Mouse (Mus musculus) hindbrain, embryonic 13.5 days (tissue): Measurements from ENCODE around the gene Srgn. TPM values are rescaled to one million over a fixed set of nuclear protein-coding genes. Genes with fewer than 3 reads are reported as not detected.

Experiments
- ATAC-seq: fragments of 200-750 bp; cut with Nextera tagmentation; 2 replicates; pipeline ENCODE4 v1.8.0; 2017; ENCODE audit warnings: moderate TSS enrichment; ENCODE audit not compliant: low FRiP score
- H3K27ac ChIP-seq: fragments of 300-500 bp; sonication (generic); 2 replicates; pipeline ENCODE4 v1.5.1; 2015; ENCODE audit warnings: inconsistent platforms, mild to moderate bottlenecking, moderate library complexity
- H3K27me3 ChIP-seq: fragments of 300-500 bp; sonication (generic); 2 replicates; pipeline ENCODE4 v1.6.1; 2015; ENCODE audit warnings: mild to moderate bottlenecking, inconsistent platforms
- H3K36me3 ChIP-seq: fragments of 300-500 bp; sonication (generic); 2 replicates; pipeline ENCODE4 v1.6.1; 2015; ENCODE audit warnings: mild to moderate bottlenecking, inconsistent platforms
- H3K4me1 ChIP-seq: fragments of 300-500 bp; sonication (generic); replicated peaks from 2 replicates; pipeline ENCODE4 v1.6.1; 2015; ENCODE audit warnings: inconsistent platforms
- H3K4me2 ChIP-seq: fragments of 300-500 bp; sonication (generic); 2 replicates; pipeline ENCODE4 v1.6.1; 2015; ENCODE audit warnings: inconsistent platforms, mild to moderate bottlenecking, moderate library complexity
- H3K4me3 ChIP-seq: fragments of 300-500 bp; sonication (generic); 2 replicates; pipeline ENCODE4 v1.5.1; 2015; ENCODE audit warnings: mild to moderate bottlenecking, inconsistent platforms
- H3K9ac ChIP-seq: fragments of 300-500 bp; sonication (generic); 2 replicates; pipeline ENCODE4 v1.6.1; 2015; ENCODE audit warnings: mild to moderate bottlenecking, inconsistent platforms
- H3K9me3 ChIP-seq: fragments of 300-500 bp; sonication (generic); 2 replicates; pipeline ENCODE4 v1.6.1; 2016; ENCODE audit warnings: inconsistent platforms
- WGBS: fragments of 180-500 bp; shearing (Covaris S2); methylation state at CpG from one replicate; pipeline ENCODE4 v1.1.7; 2015; 5-methylcytosine and 5-hydroxymethylcytosine counted together
- polyA plus RNA-seq: library from polyadenylated mRNA; unstranded; fragments of >200 nt; fragmentation: Nextera tagmentation; extraction: Ambion mirVana; gene quantifications from 2 replicates; pipeline ENCODE4 v1.2.1, GENCODE M21; 2015

Gene Srgn
- polyA plus RNA-seq, 1 experiment from 2014 or later: 8.3 TPM

DNA sequence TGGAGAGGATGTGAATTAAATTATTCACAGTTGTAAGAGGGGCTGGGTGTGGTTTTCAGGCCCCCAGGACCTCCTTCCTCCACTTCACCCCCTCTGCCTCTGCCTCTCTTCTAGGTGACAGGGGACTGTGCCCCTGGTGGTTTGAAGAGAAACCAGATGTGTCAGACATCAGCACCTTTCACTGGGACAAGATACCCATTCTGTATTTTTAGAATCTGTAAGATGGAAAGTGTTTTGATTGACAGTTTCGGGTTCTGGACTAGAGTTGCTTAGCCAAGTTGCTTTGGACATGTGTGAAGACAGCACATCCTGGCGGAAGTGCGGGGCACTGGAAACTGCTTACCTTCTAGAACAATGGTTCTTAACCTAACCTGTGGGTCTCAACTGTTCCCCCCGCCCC, 17.1 kb upstream of the Srgn start:
- Histone ChIP-seq H3K4me3 (no peak overlapping the region), H3K4me1 (no peaks in the 10 kb centered on the region), H3K9me3 (no peaks in the 10 kb centered on the region), H3K27me3 (no peaks in the 10 kb centered on the region), H3K4me2 (no peak overlapping the region), H3K27ac (no peak overlapping the region), H3K9ac (no peak overlapping the region), H3K36me3 (no peaks in the 10 kb centered on the region)
- no peak for ATAC-seq
- WGBS: 92% methylated on average over 4 of the region's 4 CpGs

DNA sequence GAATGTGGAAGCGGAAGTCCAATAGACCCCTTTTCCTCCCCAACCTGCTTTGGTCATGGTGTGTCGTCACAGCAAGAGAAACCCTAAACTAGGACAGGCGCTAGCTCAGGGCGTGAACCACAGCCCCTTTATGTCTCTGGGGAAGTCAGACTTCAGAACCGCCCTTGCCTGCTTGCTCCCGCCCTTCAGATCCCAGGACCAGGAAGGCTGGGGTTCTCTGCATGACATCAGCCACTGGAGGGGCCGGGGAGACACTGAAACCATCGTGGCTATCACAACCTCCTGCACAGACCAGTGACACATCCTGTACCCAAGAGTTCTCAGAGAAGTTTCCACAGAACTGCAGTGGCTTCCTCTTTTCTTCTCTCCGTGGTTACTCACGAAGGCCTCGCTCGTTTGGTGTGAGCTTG, 16.2 kb upstream of the Srgn start:
- no peak overlapping the region for H3K27ac ChIP-seq
- H3K9me3 ChIP-seq: no peaks in the 10 kb centered on the region
- no peak overlapping the region for H3K9ac ChIP-seq
- no peak overlapping the region for H3K4me3 ChIP-seq
- WGBS: 77% methylated on average over 12 of the region's 12 CpGs
- H3K4me2 ChIP-seq: no peak overlapping the region
- no peaks in the 10 kb centered on the region for H3K4me1 ChIP-seq
- no peaks in the 10 kb centered on the region for H3K27me3 ChIP-seq
- H3K36me3 ChIP-seq: no peaks in the 10 kb centered on the region
- no peak for ATAC-seq

DNA sequence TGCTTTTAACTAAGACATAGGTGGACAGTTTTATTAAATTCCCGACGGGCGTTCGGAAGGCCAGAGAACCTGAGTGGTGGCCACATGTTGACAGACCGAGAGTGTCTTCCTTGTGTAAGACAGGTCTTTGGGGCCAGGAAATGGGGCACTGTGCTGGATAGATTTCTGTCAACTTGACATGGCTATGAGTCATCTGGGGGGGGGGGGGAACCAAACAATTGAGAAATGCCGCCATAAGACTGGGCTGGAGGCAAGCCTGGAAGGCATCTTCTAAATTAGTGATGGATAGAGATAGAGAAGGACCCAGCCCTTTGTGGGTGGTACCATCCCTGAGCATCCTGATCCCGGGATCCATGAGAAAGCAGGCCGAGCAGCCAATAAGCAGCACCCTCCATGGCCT, 15.7 kb upstream of the Srgn start:
- Histone ChIP-seq H3K4me2 (no peak overlapping the region), H3K36me3 (no peaks in the 10 kb centered on the region), H3K9ac (no peak overlapping the region), H3K27ac (no peak overlapping the region), H3K27me3 (no peaks in the 10 kb centered on the region), H3K4me1 (no peaks in the 10 kb centered on the region), H3K4me3 (no peak overlapping the region), H3K9me3 (no peaks in the 10 kb centered on the region)
- ATAC-seq: no peak
- 96% methylated on average over 8 of the region's 8 CpGs for WGBS

DNA sequence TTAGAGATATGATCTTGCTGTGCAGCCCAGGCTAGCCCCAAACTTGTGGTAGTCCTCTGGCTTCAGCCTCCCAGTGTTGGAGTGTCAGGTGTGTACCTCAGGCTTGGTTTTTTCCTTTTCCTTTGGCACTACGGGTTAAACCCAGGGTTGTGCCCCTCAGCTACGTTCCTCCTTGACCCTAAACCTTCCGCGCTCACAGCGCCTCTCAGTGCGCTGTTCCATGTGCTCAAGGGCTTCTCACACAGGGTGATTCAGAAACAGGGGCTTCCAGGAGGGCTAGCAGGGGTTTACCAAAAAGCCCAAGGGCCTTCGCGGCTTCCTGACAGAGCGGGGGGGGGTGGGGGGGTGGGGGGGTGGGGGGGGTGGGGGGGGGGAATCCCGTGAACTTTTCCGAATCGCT, 15.3 kb upstream of the Srgn start:
- no peak overlapping the region for H3K9ac ChIP-seq
- 91% methylated on average over 11 of the region's 12 CpGs for WGBS
- no peaks in the 10 kb centered on the region for H3K27me3 ChIP-seq
- H3K4me3 ChIP-seq: no peak overlapping the region
- no peak overlapping the region for H3K4me2 ChIP-seq
- H3K4me1 ChIP-seq: no peaks in the 10 kb centered on the region
- no peaks in the 10 kb centered on the region for H3K36me3 ChIP-seq
- ATAC-seq: no peak
- no peak overlapping the region for H3K27ac ChIP-seq
- H3K9me3 ChIP-seq: no peaks in the 10 kb centered on the region

DNA sequence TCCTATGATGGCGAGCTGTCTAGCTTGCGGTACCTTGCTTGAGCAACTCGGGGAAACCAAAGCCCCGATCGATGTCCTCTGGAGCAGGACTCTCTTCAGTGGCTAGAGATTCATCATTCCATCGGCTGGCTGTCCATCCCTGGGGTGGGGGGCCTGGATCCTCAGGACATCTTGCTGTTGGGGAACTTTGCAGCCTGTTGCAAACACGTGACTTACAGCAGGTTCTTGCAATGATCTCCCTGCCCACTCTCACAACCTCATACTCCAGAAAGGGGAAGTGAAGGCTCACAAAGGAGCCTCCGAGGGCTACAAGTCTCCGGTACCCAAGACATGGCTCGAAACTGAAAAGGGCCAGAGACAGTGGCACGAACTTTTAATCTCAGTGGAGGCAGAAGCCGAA, 14.2 kb upstream of the Srgn start:
- WGBS: 96% methylated on average over 12 of the region's 12 CpGs
- Histone ChIP-seq H3K4me3 (no peak overlapping the region), H3K4me1 (no peaks in the 10 kb centered on the region), H3K9ac (no peak overlapping the region), H3K27ac (no peak overlapping the region), H3K36me3 (no peaks in the 10 kb centered on the region), H3K9me3 (no peaks in the 10 kb centered on the region), H3K4me2 (no peak overlapping the region), H3K27me3 (no peaks in the 10 kb centered on the region)
- no peak for ATAC-seq

DNA sequence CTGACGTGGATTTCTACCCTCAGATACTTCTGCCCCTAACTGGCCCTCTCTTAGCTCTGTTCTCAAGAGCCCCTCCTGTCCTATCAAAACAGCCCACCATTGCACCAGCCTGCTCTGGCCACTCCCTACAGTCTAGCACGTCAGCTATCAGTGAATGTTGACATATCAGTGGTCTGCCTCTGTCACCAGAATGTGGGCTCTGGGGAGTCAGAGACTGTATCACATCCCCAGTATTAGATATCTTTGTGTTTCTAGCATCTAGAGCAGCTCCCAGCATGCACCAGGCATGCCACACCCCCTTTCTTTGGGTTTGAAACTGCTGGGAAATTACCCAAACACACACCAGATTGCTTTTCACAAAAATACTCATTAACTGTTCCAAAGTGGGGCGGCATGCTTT, 13.5 kb upstream of the Srgn start:
- Histone ChIP-seq H3K27ac (no peak overlapping the region), H3K36me3 (no peaks in the 10 kb centered on the region), H3K4me1 (no peaks in the 10 kb centered on the region), H3K9me3 (no peaks in the 10 kb centered on the region), H3K4me3 (no peak overlapping the region), H3K9ac (no peak overlapping the region), H3K27me3 (no peaks in the 10 kb centered on the region), H3K4me2 (no peak overlapping the region)
- no peak for ATAC-seq
- 76% methylated on average over 3 of the region's 3 CpGs for WGBS

DNA sequence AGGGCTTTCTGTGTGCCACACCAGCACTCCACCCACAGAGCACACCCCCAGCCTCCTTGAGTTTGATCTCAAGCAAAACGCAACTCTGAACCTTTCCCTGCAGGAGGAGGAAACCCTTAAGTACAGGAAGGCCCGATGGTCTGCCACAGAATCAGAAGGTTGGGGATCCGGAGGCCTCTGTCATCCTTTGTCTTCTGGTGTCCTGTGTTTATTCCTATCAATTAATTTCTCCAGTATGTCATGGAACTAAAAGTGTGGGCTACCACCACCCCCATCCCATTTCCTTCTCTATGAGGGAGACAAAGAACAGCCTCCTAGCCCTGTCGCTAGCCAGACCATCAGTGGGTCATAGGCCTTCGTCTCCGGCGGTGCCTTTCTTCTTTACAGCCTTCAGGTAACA, 7.3 kb upstream of the Srgn start:
- 85% methylated on average over 7 of the region's 7 CpGs for WGBS
- no peaks in the 10 kb centered on the region for H3K4me1 ChIP-seq
- no peaks in the 10 kb centered on the region for H3K27me3 ChIP-seq
- no peak overlapping the region for H3K9ac ChIP-seq
- no peak overlapping the region for H3K4me2 ChIP-seq
- ATAC-seq: no peak
- no peaks in the 10 kb centered on the region for H3K36me3 ChIP-seq
- H3K27ac ChIP-seq: no peak overlapping the region
- H3K9me3 ChIP-seq: no peaks in the 10 kb centered on the region
- no peak overlapping the region for H3K4me3 ChIP-seq

DNA sequence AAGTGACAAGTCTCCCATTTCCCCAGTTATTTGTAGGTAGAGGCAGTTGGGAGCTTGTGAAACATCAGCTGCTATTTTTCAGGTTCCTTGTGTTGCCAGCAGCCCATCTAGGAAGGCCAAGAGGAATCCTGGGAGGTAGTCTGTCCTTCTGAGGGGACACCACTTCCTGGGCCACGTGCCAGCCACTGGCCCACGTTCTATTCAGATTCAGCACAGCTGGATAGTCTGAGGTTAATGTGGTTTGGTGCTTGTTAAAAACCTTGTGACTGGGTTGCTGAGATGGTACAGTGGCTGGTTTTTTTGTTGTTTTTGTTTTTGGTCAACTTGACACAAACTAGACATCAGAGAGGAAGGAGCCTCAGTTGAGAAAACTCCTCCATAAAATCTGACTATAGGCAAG, 5.6 kb upstream of the Srgn start:
- Histone ChIP-seq H3K27me3 (no peaks in the 10 kb centered on the region), H3K9me3 (no peaks in the 10 kb centered on the region), H3K4me2 (no peak overlapping the region), H3K36me3 (no peaks in the 10 kb centered on the region), H3K4me3 (no peak overlapping the region), H3K9ac (no peak overlapping the region), H3K4me1 (no peaks in the 10 kb centered on the region), H3K27ac (no peak overlapping the region)
- ATAC-seq: no peak
- WGBS: 54% methylated on average over 2 of the region's 2 CpGs

DNA sequence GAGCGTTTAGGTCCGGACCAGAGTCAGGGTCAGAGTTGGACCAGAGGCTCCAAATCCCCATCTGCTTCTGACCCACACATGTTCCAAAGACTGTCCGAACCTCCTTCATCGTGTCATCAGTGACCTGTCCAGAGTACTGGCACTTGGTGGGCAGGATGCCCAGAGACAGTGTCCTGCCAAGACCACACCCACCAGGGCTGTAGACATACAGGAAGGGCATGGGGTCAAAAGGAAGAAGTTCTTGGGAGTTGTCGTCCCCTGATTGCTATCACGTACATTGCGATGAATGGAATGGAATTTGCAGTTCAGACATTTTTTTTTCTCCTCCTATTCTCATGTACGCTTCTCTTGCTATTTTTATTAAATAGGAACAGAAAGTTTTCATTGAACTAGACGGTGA, 2.9 kb upstream of the Srgn start:
- H3K9ac ChIP-seq: no peak overlapping the region
- WGBS: 89% methylated on average over 9 of the region's 9 CpGs
- H3K36me3 ChIP-seq: no peaks in the 10 kb centered on the region
- no peaks in the 10 kb centered on the region for H3K9me3 ChIP-seq
- H3K4me1 ChIP-seq: no peaks in the 10 kb centered on the region
- ATAC-seq: no peak
- no peak overlapping the region for H3K4me2 ChIP-seq
- no peak overlapping the region for H3K27ac ChIP-seq
- no peaks in the 10 kb centered on the region for H3K27me3 ChIP-seq
- H3K4me3 ChIP-seq: no peak overlapping the region

DNA sequence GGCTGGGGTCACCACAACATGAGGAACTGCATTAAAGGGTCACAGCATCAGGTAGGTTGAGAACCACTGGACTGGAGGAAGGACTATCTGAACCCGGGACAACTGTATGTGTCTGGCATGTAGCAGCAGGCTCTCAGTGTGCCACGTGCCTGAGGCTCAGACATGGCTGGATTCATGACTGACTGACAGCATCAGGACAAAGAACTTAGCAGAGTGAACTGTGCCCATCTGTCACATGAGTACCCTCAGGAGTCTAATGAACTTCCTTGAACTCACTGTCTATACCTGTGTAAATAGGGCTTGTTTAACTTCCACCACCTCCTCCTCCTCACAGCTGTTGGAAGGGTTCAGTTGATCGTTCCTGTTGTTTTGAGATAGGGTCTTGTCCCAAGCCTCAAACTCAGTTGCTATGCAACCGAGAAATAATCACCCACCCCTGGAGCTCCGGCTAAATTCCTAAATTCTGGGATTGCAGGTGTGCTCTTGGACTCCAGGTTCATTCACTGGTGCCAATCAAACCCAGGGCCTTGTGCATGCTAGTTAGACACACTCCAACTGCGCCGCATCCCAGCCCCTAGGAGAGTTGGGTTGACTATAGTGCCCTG, 4.8 kb downstream of the Srgn start:
- Histone ChIP-seq H3K9me3 (no peaks in the 10 kb centered on the region), H3K27ac (no peak overlapping the region), H3K4me1 (no peaks in the 10 kb centered on the region), H3K9ac (no peak overlapping the region), H3K27me3 (no peaks in the 10 kb centered on the region), H3K4me2 (no peak overlapping the region), H3K4me3 (no peak overlapping the region), H3K36me3 (no peaks in the 10 kb centered on the region)
- WGBS: 79% methylated on average over 7 of the region's 7 CpGs
- ATAC-seq: no peak

DNA sequence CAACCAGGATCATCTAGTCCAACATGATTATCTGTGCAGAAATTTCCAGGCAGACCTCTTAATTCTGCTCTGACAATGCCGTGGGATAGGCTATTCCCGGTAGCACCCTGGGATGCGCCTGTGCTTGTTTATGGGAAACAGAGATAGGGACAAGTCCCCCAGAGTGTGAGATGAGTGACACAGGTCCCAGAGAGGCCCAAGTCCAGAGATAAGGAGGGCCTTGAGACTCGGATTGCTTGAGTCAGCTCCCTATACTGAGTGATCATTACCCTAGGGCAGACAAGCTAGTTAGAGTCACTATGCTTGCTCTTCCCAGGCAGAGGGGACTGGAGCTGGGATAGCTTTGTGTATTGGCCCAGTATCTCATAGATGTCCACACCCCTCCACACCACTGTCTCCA, 5.5 kb downstream of the Srgn start:
- WGBS: 80% methylated on average over 4 of the region's 4 CpGs
- H3K27ac ChIP-seq: no peak overlapping the region

DNA sequence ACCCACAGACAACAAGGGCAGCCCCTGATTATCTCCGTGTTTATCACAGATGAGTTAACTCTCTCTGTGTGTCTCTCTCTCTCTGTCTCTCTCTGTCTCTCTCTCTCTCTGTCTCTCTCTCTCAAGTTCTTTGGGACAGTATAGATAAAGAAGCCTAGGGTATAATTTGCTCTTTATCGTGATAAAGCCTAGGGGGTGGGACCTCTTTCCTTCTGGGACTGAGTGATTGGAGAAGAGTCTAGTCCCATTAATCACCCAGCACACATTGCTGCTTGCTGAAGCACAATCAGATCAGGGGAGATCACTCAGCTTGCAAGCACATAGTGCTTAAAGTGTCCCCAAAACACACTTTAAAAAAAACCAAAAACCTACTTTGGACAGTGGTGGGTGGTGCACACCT, 6.3 kb downstream of the Srgn start:
- H3K4me1 ChIP-seq: no peaks in the 10 kb centered on the region
- no peak for ATAC-seq
- no peaks in the 10 kb centered on the region for H3K27me3 ChIP-seq
- H3K9ac ChIP-seq: no peak overlapping the region
- H3K27ac ChIP-seq: no peak overlapping the region
- H3K36me3 ChIP-seq: no peaks in the 10 kb centered on the region
- 74% methylated on average over 2 of the region's 2 CpGs for WGBS
- H3K4me3 ChIP-seq: no peak overlapping the region
- no peaks in the 10 kb centered on the region for H3K9me3 ChIP-seq
- H3K4me2 ChIP-seq: no peak overlapping the region

More for the DNA sequence above, 5.5 kb downstream of the Srgn start:
- Histone ChIP-seq H3K4me2 (no peak overlapping the region), H3K9ac (no peak overlapping the region), H3K9me3 (no peaks in the 10 kb centered on the region), H3K36me3 (no peaks in the 10 kb centered on the region), H3K4me3 (no peak overlapping the region), H3K27me3 (no peaks in the 10 kb centered on the region), H3K4me1 (no peaks in the 10 kb centered on the region)
- no peak for ATAC-seq

DNA sequence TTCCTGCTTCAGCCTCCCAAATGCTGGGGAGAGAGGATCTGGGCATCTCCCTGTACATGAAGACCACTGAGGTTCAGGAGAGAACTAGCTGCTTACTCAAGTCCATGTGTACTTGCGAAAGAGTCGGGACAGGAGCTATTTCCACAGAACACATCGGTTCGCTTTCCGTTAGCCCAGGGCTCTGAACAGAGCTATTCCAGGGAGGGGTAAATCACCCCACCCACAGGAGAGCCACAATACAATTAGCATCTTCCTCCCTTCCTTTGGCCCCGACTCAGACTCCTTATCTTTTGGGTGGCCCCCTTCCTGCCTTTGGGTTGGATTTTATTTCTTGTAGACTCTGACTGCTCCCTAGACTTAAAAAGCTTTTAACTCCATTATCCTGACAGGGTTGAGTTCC, 9.7 kb downstream of the Srgn start:
- Histone ChIP-seq H3K4me1 (no peaks in the 10 kb centered on the region), H3K36me3 (no peaks in the 10 kb centered on the region), H3K27me3 (no peaks in the 10 kb centered on the region), H3K4me3 (no peak overlapping the region), H3K9ac (no peak overlapping the region), H3K27ac (no peak overlapping the region), H3K9me3 (no peaks in the 10 kb centered on the region), H3K4me2 (no peak overlapping the region)
- no peak for ATAC-seq
- WGBS: 88% methylated on average over 6 of the region's 6 CpGs
